Mouse (Mus musculus) cerebellum, adult 2 months (tissue): ENCODE results near the gene Rasgef1b.

ENCODE experiments used
- CTCF ChIP-seq: fragments of 200-500 bp; IDR thresholded peaks from 2 replicates; pipeline ENCODE4 v1.5.1; 2011; ENCODE audit warnings: low read depth, mild to moderate bottlenecking, control low read depth, low read length, moderate library complexity, borderline replicate concordance; ENCODE audit not compliant: insufficient read depth
- POLR2A ChIP-seq: fragments of 200-500 bp; IDR thresholded peaks from 2 replicates; pipeline ENCODE4 v1.6.1; 2011; ENCODE audit warnings: low read length, control low read depth, borderline replicate concordance; ENCODE audit not compliant: insufficient read depth

DNA sequence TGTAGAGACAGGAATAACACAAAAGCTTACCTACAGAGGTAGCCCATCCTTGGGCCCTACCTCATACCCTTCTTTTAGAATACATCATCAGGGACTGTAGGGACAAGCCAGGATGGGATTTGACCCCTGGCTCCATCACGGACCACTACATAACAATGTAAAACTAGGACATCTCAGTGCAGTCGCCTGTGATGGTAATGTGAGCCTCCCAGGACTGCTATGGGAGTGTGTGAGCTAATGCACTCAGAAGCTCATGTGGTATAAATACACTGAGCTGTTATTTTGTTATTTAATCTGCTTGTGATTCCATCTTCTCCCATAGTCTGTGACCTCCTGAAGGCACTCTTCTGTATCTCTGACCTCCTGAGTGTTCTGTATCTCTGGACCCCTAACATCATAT, 432.5 kb downstream of the Rasgef1b start:
- TF ChIP-seq CTCF (no peak), POLR2A (no peak)
